Mouse (Mus musculus) heart, postnatal 0 days (tissue): ENCODE data around the gene Itgb2l.

Experiments used
- CTCF ChIP-seq: IDR thresholded peaks from 2 replicates; pipeline ENCODE4 v1.5.1; 2016; ENCODE audit warnings: antibody characterized with exemption, control low read depth, low read depth
- EP300 ChIP-seq: IDR thresholded peaks from 2 replicates; pipeline ENCODE4 v1.6.1; 2016; ENCODE audit warnings: antibody characterized with exemption, low read depth

DNA sequence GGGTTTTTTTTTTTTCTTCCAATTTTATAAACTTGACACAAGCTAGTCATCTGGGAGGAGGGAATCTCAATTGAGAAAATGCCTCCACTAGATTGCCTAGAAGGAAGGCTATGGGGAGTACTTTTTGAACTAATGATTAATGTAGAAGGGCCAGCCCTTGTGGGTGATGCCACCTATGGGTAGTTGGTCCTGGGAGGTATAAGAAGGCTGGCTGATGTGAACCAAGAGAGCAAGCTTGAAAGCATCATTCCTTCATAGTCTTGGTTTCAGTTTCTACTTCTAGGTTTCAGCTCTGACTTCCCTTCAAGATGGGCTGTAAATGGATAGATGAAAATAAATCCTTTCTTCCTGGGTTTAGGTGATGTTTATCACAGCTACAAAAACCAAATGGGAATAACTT is 10.7 kb upstream of the Itgb2l start:
- TF ChIP-seq CTCF (no peak), EP300 (no peak)
